Mouse (Mus musculus): ENCODE results near the gene Arhgap32.

DNA sequence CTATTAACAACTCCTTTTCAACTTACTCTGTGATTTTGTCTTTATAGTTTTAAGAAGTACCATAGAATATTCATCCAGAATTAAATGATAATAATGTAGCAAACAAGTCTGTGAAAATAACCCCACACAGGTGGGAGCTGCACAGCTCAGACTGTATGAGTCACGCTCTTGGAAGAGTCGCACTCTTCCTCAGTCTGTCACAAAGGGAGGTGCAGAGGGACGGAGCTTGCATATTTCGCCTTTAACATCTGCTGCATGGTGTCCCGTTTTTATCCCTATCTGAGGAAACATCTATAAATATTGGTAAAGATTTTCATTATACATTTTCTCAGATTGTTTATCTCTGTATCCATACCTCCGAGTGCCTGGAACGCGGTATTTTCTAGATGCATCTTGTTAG lies 91.2 kb downstream of the Arhgap32 start:
- TF ChIP-seq CTCF (IDR thresholded peaks at IDR 0.05; ENCODE audit: borderline replicate concordance, extremely low read depth, insufficient read depth, insufficient read length) (no peak), POLR2A (IDR thresholded peaks at IDR 0.05; ENCODE audit: borderline replicate concordance, extremely low read depth, insufficient read depth, insufficient read length, poor library complexity, severe bottlenecking) (no peak)
